Mouse (Mus musculus) liver, adult 2 months (tissue): ENCODE results near the gene Mfsd13b. TPM values are rescaled to one million over a fixed set of nuclear protein-coding genes. Genes with fewer than 3 reads are reported as not detected.

Source experiments
- DNase-seq: peaks from one replicate; pipeline ENCODE4 v3.0.0-alpha.2; 2011; ENCODE audit warnings: low read depth, low spot score; ENCODE audit errors: extremely low read depth
- H3K27ac ChIP-seq: fragments of 200-500 bp; replicated peaks from 2 replicates; pipeline ENCODE4 v1.5.1; 2012; ENCODE audit warnings: low read depth, mild to moderate bottlenecking, control low read depth, inconsistent platforms, low read length; ENCODE audit not compliant: insufficient read depth
- H3K27me3 ChIP-seq: fragments of 200-500 bp; 2 replicates; pipeline ENCODE4 v1.6.1; 2012; ENCODE audit warnings: mild to moderate bottlenecking, moderate library complexity, low read length, inconsistent platforms; ENCODE audit not compliant: control insufficient read depth, insufficient read depth
- H3K36me3 ChIP-seq: fragments of 200-500 bp; 2 replicates; pipeline ENCODE4 v1.6.1; 2012; ENCODE audit warnings: low read length, inconsistent platforms; ENCODE audit not compliant: control insufficient read depth, insufficient read depth
- H3K4me1 ChIP-seq: fragments of 200-500 bp; 2 replicates; pipeline ENCODE4 v1.6.1; 2011; ENCODE audit warnings: low read length; ENCODE audit not compliant: control insufficient read depth, insufficient read depth
- H3K4me3 ChIP-seq: fragments of 200-500 bp; 2 replicates; pipeline ENCODE4 v1.5.1; 2011; ENCODE audit warnings: low read depth, mild to moderate bottlenecking, control low read depth, low read length, moderate library complexity; ENCODE audit not compliant: insufficient read depth
- H3K79me2 ChIP-seq: fragments of 200-500 bp; 2 replicates; pipeline ENCODE4 v1.6.1; 2012; ENCODE audit warnings: inconsistent platforms, mild to moderate bottlenecking, low read length, moderate library complexity; ENCODE audit not compliant: control insufficient read depth, insufficient read depth
- H3K9ac ChIP-seq: fragments of 200-500 bp; 2 replicates; pipeline ENCODE4 v1.6.1; 2012; ENCODE audit warnings: low read depth, mild to moderate bottlenecking, control low read depth, inconsistent platforms, low read length
- CTCF ChIP-seq: fragments of 200-500 bp; IDR thresholded peaks from 2 replicates; pipeline ENCODE4 v1.5.1; 2011; ENCODE audit warnings: low read depth, low read length, control low read depth
- POLR2A ChIP-seq: fragments of 200-500 bp; IDR thresholded peaks from 2 replicates; pipeline ENCODE4 v1.6.1; 2011; ENCODE audit warnings: low read length, control low read depth; ENCODE audit not compliant: insufficient read depth; ENCODE audit errors: extremely low read depth
- WGBS: fragments of 180-500 bp; shearing (Covaris S2); methylation state at CpG from one replicate; pipeline ENCODE4 v1.1.7; 2018; 5-methylcytosine and 5-hydroxymethylcytosine counted together
- polyA plus RNA-seq: library from polyadenylated mRNA; depleted of rRNA; stranded (reverse); fragments of >200 nt; gene quantifications from 2 replicates; pipeline ENCODE4 v1.2.3, GENCODE M21; 2012
- total RNA-seq: library from RNA; depleted of rRNA; stranded (reverse); fragments of >200 nt; gene quantifications from 2 replicates; pipeline ENCODE4 v1.2.3, GENCODE M21; 2014

Mfsd13b gene
- total and polyA plus RNA-seq, 2 experiments, result not detected

DNA sequence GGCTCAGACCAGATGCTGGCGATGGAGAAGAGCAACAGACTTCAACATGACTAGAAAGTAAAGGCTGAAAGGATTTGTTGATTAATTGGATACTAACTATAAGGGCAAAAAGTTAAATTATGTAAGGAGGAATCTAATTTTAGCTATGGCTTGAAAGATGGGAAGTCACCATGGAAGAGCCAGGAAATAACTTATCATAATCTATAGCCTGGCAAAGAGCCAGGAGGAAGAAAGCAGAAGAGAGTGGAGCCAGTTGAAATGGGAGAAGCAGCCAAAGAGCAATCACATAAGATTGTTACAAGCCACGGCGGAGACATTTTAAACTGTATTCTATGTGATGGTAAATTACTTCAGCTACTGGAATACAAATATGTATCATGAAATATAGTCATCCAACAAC, 8.3 kb upstream of the Mfsd13b start:
- DNase-seq, result no peak
- no peaks in the 10 kb centered on the region for H3K27me3 ChIP-seq
- H3K79me2 ChIP-seq, result no peaks in the 10 kb centered on the region; the same call in 1 of the 2 replicates
- TF ChIP-seq CTCF, result no peak
- TF ChIP-seq POLR2A, result no peak
- no peaks in the 10 kb centered on the region for H3K36me3 ChIP-seq
- no peak overlapping the region for H3K27ac ChIP-seq
- no peak overlapping the region for H3K4me3 ChIP-seq
- 74% methylated on average over 3 of the region's 3 CpGs for WGBS
- H3K4me1 ChIP-seq, result no peaks in the 10 kb centered on the region
- H3K9ac ChIP-seq, result no peak overlapping the region

DNA sequence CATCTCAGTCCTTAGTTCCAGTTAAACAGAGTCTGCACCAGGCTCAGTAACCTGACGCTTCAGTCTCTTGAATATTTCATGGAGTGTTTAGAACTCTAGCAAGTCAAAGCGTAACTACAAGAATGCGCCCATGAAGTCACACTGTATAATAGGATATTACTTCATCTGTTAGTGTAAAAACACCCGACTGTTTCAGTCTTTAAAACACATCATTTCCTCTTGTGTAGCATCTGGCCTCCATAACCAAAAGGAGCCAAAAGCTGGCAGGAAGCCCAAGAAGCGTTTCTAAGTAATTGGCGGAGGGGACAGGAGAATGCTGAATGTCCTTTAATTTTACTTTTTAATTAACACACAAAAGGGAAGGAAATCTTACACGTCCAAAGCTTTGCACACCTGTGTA, 5.2 kb upstream of the Mfsd13b start:
- 75% methylated on average over 7 of the region's 7 CpGs for WGBS
- DNase-seq, result no peak
- no peak overlapping the region for H3K9ac ChIP-seq
- H3K4me1 ChIP-seq, result peaks cover 3% of the 10 kb centered on the region; the same call in 1 of the 2 replicates
- H3K27me3 ChIP-seq, result 0 out of 2 replicates have a peak, but pooled peaks cover 3% of the 10 kb centered on the region
- no peaks in the 10 kb centered on the region for H3K36me3 ChIP-seq
- no peak for TF ChIP-seq POLR2A
- TF ChIP-seq CTCF, result no peak
- no peak overlapping the region for H3K4me3 ChIP-seq
- no peaks in the 10 kb centered on the region; the same call in 1 of the 2 replicates for H3K79me2 ChIP-seq
- no peak overlapping the region for H3K27ac ChIP-seq

DNA sequence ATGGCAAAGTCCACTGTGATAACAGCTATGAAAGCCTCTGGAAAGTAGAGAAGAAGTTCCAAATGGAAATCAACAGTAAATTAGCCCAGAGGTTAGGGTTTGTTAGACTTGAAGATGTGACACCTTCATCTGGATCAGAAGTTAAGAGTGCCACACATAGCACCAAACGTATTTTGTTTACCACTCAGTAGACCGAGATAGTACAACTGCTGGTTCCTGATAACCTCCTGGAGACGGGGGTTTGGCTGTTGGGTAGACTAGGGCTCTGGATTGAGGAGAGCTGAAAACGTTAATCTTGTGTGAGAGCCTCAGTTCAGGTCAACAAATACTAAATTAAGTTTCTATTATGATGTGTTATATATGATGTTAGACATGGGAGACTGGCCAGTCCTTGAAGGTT, 2.3 kb upstream of the Mfsd13b start:
- Histone ChIP-seq H3K27ac (no peak overlapping the region), H3K36me3 (no peaks in the 10 kb centered on the region), H3K4me1 (peaks cover 3% of the 10 kb centered on the region; the same call in 1 of the 2 replicates), H3K27me3 (0 out of 2 replicates have a peak, but pooled peaks cover 3% of the 10 kb centered on the region), H3K79me2 (no peaks in the 10 kb centered on the region), H3K4me3 (no peak overlapping the region), H3K9ac (no peak overlapping the region)
- 85% methylated on average over 4 of the region's 4 CpGs for WGBS
- TF ChIP-seq POLR2A (no peak), CTCF (no peak)
- DNase-seq, result no peak

DNA sequence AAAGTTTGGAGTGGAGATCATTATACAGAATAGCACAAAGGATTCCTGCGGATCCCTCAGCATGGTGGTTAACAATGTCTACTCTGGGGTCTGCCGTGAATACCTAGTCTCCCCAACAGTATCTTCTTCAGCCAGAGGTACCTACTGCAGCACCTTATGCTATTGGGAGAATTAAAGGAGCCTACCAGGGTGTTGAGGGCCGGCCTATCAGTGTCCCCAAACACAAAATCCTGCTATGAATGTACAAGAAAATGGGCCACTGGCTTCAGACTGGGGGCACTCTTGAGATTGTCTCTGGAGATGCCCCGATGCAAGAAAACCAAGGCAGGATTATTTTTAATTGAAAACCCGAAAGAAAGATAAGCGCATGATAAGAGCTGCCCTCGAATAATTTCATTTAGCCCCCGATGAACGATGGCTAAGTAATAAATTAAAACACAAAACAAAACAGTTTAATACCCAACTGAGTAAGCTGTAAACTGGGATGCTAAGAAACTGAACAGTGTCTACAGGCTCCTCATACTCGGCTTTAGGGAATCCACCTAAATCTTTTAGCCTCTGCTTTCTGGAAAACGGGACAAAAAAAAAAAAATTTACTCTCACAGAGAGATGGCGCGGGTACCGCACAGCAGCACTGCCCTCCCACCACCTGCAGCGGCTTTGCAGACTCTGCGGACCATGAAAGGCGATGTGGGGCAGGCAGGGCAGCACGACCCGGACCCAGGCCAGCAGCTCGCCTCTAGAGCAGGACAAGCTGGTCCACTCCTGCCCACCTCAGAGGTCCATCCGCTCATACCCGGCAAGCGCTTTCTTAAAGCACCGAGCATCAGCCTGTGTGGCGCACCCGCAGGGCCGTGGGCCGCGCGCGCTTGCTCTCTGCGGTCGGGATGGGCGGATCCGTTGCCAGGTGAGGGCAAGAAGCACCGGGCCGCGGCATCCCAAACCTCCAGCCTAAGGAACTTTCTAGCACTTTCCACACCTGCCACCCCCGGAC, 1.1 kb upstream of the Mfsd13b start:
- H3K9ac ChIP-seq, result peak overlapping the region; percentile 37
- no peaks in the 10 kb centered on the region for H3K79me2 ChIP-seq
- H3K36me3 ChIP-seq, result no peaks in the 10 kb centered on the region
- H3K4me3 ChIP-seq, result peak overlapping the region; percentile 65
- no peak for DNase-seq
- 13% methylated on average over 39 of the region's 39 CpGs for WGBS
- TF ChIP-seq CTCF (no peak), POLR2A (no peak)
- peaks cover 3% of the 10 kb centered on the region; the same call in 1 of the 2 replicates for H3K4me1 ChIP-seq
- 0 out of 2 replicates have a peak, but pooled peaks cover 3% of the 10 kb centered on the region for H3K27me3 ChIP-seq
- H3K27ac ChIP-seq, result no peak overlapping the region

DNA sequence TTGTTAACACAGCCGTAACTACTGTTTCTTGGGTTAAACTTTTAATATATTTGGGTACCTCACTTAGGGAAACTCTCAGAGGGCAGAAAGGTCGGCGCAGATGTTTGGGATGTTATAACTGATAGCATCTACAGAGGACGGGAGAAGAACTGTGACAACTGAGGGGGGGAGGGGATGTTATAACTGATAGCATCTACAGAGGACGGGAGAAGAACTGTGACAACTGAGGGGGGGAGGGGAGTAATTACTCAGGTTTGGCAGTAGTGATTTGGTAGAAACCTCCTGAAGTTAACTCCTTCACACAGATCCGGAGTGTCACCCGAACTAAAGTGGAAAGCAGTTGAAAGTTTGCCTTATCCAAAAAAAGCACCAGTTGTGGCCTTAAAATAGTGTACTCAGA, 659 bp downstream of the Mfsd13b start:
- H3K79me2 ChIP-seq, result no peaks in the 10 kb centered on the region
- 0 out of 2 replicates have a peak, but pooled peaks cover 3% of the 10 kb centered on the region for H3K27me3 ChIP-seq
- no peak overlapping the region for H3K9ac ChIP-seq
- WGBS, result 18% methylated on average over 7 of the region's 7 CpGs
- no peak for TF ChIP-seq CTCF
- no peak for TF ChIP-seq POLR2A
- no peak overlapping the region for H3K27ac ChIP-seq
- H3K4me1 ChIP-seq, result peaks cover 3% of the 10 kb centered on the region; the same call in 1 of the 2 replicates
- no peak for DNase-seq
- H3K4me3 ChIP-seq, result peak overlapping the region; percentile 59; the same call in 1 of the 2 replicates
- no peaks in the 10 kb centered on the region for H3K36me3 ChIP-seq
